In the genomic region with DNA sequence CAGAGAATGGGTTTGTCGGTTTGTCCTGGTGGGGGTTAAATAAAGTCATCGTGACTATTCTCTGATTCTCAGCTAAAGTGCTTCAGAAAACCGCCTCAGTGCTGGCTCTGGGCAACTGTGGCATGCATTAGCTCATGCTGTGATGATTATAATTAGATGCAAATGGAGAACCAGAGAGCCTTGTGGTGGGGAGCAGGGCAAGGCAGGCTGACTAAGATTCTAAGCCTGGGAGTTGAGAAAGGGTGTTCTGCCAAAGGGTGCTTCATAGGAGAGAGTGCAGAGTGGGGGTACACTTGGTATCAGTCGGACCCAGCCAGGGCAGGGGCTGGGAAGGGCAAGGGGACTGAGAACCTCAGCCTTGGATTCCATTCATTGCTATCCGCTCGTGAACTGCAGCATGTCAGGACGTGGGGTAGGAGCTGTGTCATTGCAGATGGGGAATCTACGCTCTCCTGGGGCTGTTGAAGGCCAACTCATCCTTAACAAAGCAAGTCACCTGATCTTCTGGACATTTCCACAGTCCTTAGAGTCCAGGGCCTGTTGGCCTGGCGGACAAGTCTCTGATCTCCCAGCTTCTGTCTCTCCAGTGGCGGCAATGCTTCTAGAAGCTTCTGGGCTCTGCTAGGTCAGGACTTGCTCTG, we compare ENCODE assay signal across 10 mouse cellular contexts. TPM values are rescaled to one million over a fixed set of nuclear protein-coding genes. Genes with fewer than 3 reads are reported as not detected.
DNase-seq lines count a peak whose midpoint lies in the region; ATAC-seq and TF ChIP-seq lines count a peak whose summit lies in the region.
"Had no signal": no experiment of that assay in that cellular context is flagged by ENCODE, and none has a peak within 500 bp of the region (broad histone marks: within the 10 kb centered on the region; RNA-seq: fewer than 3 reads in every experiment).

No protein-coding gene starts in this region.

- peaks cover 14% of the 10 kb centered on the region for H3K36me3 ChIP-seq in heart, embryonic 14.5 days (ENCODE audit: control insufficient read depth, insufficient read depth, low read length)
- H3K36me3 ChIP-seq in midbrain, embryonic 15.5 days (replicated peaks), result no peaks in the 10 kb centered on the region
- H3K36me3 ChIP-seq in midbrain, postnatal 0 days (ENCODE audit: insufficient read depth, low read length), result 0 out of 2 replicates have a peak, but pooled peaks cover 4% of the 10 kb centered on the region
- no peaks in the 10 kb centered on the region; the same call in 1 of the 2 replicates for H3K36me3 ChIP-seq in hindbrain, embryonic 12.5 days
- H3K36me3 ChIP-seq in stomach, embryonic 16.5 days (ENCODE audit: control insufficient read depth, insufficient read depth, low read length), result no peaks in the 10 kb centered on the region
- H3K36me3 ChIP-seq: liver, embryonic 12.5 days had no signal

- peak overlapping the region; percentile 17 to 54; a peak in 1 of 4 replicates for H3K27ac ChIP-seq in heart, embryonic 14.5 days (replicated peaks in 1 of 2; ENCODE audit: control insufficient read depth in 1 of 2, insufficient read depth in 1 of 2, low read depth in 2 of 2, low read length in 2 of 2)
- 0 out of 2 replicates have a peak overlapping the region, but pooled peaks have one; percentile 31 for H3K27ac ChIP-seq in midbrain, embryonic 15.5 days
- H3K27ac ChIP-seq in midbrain, postnatal 0 days (ENCODE audit: low read depth, low read length), result no peak overlapping the region
- H3K27ac ChIP-seq in hindbrain, embryonic 12.5 days, result peak overlapping the region; percentile 53
- peak overlapping the region; percentile 81 for H3K27ac ChIP-seq in stomach, embryonic 16.5 days (ENCODE audit: low read length)

- H3K27me3 ChIP-seq in heart, embryonic 14.5 days (ENCODE audit: control insufficient read depth, insufficient read depth, low read length), result no peaks in the 10 kb centered on the region
- H3K27me3 ChIP-seq in midbrain, embryonic 15.5 days (replicated peaks), result no peaks in the 10 kb centered on the region
- no peaks in the 10 kb centered on the region for H3K27me3 ChIP-seq in midbrain, postnatal 0 days (ENCODE audit: insufficient read depth, low read length)
- H3K27me3 ChIP-seq in hindbrain, embryonic 12.5 days, result no peaks in the 10 kb centered on the region
- no peaks in the 10 kb centered on the region for H3K27me3 ChIP-seq in stomach, embryonic 16.5 days (ENCODE audit: control insufficient read depth, insufficient read depth, low read length)
- H3K27me3 ChIP-seq: liver, embryonic 12.5 days had no signal

- intact Hi-C loops in heart, postnatal 36 days (cut with DNase I), result no loop called here

- TF ChIP-seq CTCF in midbrain, postnatal 0 days (IDR thresholded peaks at IDR 0.05), result no peak

- no peak for DNase-seq in heart, postnatal 36 days
- no peak for DNase-seq in midbrain, postnatal 0 days (ENCODE audit: low spot score)
- DNase-seq in left cerebral cortex, adult 18-20 months (ENCODE audit: low spot score in 2 of 2), result no peak
- DNase-seq in layer of hippocampus, adult 8-10 months (ENCODE audit: low spot score in 2 of 2), result no peak
- DNase-seq: cerebellum, adult 18-20 months had no signal

- no peak overlapping the region for H3K4me2 ChIP-seq in heart, embryonic 14.5 days (ENCODE audit: low read length)
- no peak overlapping the region for H3K4me2 ChIP-seq in midbrain, embryonic 15.5 days
- no peak overlapping the region for H3K4me2 ChIP-seq in midbrain, postnatal 0 days (ENCODE audit: low read depth, low read length, poor library complexity, severe bottlenecking)
- H3K4me2 ChIP-seq in hindbrain, embryonic 12.5 days (replicated peaks), result no peak overlapping the region
- peak overlapping the region; percentile 28; the same call in 1 of the 2 replicates for H3K4me2 ChIP-seq in stomach, embryonic 16.5 days (ENCODE audit: low read depth, low read length)

- no peak overlapping the region for H3K4me3 ChIP-seq in heart, embryonic 14.5 days (ENCODE audit: control insufficient read depth in 1 of 2, insufficient read depth in 1 of 2, low read depth in 1 of 2, low read length in 2 of 2)
- no peak overlapping the region for H3K4me3 ChIP-seq in midbrain, embryonic 15.5 days
- no peak overlapping the region for H3K4me3 ChIP-seq in midbrain, postnatal 0 days (ENCODE audit: low read depth, low read length)
- no peak overlapping the region for H3K4me3 ChIP-seq in hindbrain, embryonic 12.5 days
- H3K4me3 ChIP-seq in stomach, embryonic 16.5 days (replicated peaks; ENCODE audit: low read length), result no peak overlapping the region
- H3K4me3 ChIP-seq: liver, embryonic 12.5 days had no signal

- H3K9me3 ChIP-seq in heart, embryonic 14.5 days (ENCODE audit: control insufficient read depth, low read length), result no peaks in the 10 kb centered on the region
- no peaks in the 10 kb centered on the region for H3K9me3 ChIP-seq in midbrain, embryonic 15.5 days
- H3K9me3 ChIP-seq in midbrain, postnatal 0 days (ENCODE audit: low read length), result no peaks in the 10 kb centered on the region
- H3K9me3 ChIP-seq in hindbrain, embryonic 12.5 days (replicated peaks), result no peaks in the 10 kb centered on the region
- no peaks in the 10 kb centered on the region for H3K9me3 ChIP-seq in stomach, embryonic 16.5 days (replicated peaks; ENCODE audit: control insufficient read depth, low read length)
- H3K9me3 ChIP-seq: liver, embryonic 12.5 days had no signal

- H3K9ac ChIP-seq in heart, embryonic 14.5 days (ENCODE audit: low read length), result peak overlapping the region; percentile 43; the same call in 1 of the 2 replicates
- H3K9ac ChIP-seq in midbrain, embryonic 15.5 days, result no peak overlapping the region
- no peak overlapping the region for H3K9ac ChIP-seq in midbrain, postnatal 0 days (replicated peaks; ENCODE audit: low read length, poor library complexity, severe bottlenecking)
- no peak overlapping the region for H3K9ac ChIP-seq in hindbrain, embryonic 12.5 days
- peak overlapping the region; percentile 54; the same call in 1 of the 2 replicates for H3K9ac ChIP-seq in stomach, embryonic 16.5 days (ENCODE audit: low read length)
- H3K9ac ChIP-seq: liver, embryonic 12.5 days had no signal

- 37% methylated on average over 10 of the region's 10 CpGs for WGBS in heart, embryonic 14.5 days
- 48% methylated on average over 10 of the region's 10 CpGs for WGBS in midbrain, embryonic 15.5 days
- WGBS in midbrain, postnatal 0 days, result 52% methylated on average over 10 of the region's 10 CpGs
- WGBS in hindbrain, embryonic 12.5 days, result 51% methylated on average over 10 of the region's 10 CpGs
- WGBS in stomach, embryonic 16.5 days, result 58% methylated on average over 10 of the region's 10 CpGs

- H3K4me1 ChIP-seq in heart, embryonic 14.5 days (ENCODE audit: control insufficient read depth in 2 of 2, insufficient read depth in 2 of 2, low read length in 2 of 2), result peaks cover 28 to 45% of the 10 kb centered on the region in 2 experiments
- peaks cover 25% of the 10 kb centered on the region for H3K4me1 ChIP-seq in midbrain, embryonic 15.5 days
- no peaks in the 10 kb centered on the region for H3K4me1 ChIP-seq in midbrain, postnatal 0 days (ENCODE audit: insufficient read depth, low read length)
- peaks cover 32% of the 10 kb centered on the region for H3K4me1 ChIP-seq in hindbrain, embryonic 12.5 days
- H3K4me1 ChIP-seq in stomach, embryonic 16.5 days (ENCODE audit: control insufficient read depth, insufficient read depth, low read length), result peaks cover 62% of the 10 kb centered on the region

- ATAC-seq in heart, embryonic 14.5 days (ENCODE audit: insufficient number of reproducible peaks, insufficient read depth, low FRiP score, low read depth), result no peak
- ATAC-seq in midbrain, embryonic 15.5 days (replicated peaks), result peak; percentile 31; the same call in 1 of the 2 replicates
- ATAC-seq in midbrain, postnatal 0 days (ENCODE audit: low FRiP score), result no peak
- ATAC-seq in hindbrain, embryonic 12.5 days (ENCODE audit: low FRiP score), result no peak
- no peak for ATAC-seq in stomach, embryonic 16.5 days (ENCODE audit: insufficient read depth, low FRiP score)
- ATAC-seq: liver, embryonic 12.5 days had no signal

RNA-seq across cellular contexts. Expression of a gene that starts 20.7 kb away (rescaled TPM):
- 18.1 and 25.1 TPM in 2 replicates for polyA plus RNA-seq in heart, embryonic 14.5 days (2014; fragmentation: Nextera tagmentation; extraction: Ambion mirVana)
- total RNA-seq in heart, postnatal 36 days (2021), result 10 to 100 TPM; 22.5 to 26.9 TPM
- polyA plus RNA-seq in midbrain, embryonic 15.5 days (2015; fragmentation: Nextera tagmentation; extraction: Ambion mirVana), result 29.7 and 31.3 TPM in 2 replicates
- total RNA-seq in midbrain, postnatal 0 days (2014; rRNA removed), result 39.5 and 40.9 TPM in 2 replicates
- 17.7 and 18.1 TPM in 2 replicates for polyA plus RNA-seq in midbrain, postnatal 0 days (2015; fragmentation: Nextera tagmentation; extraction: Ambion mirVana)
- 42.2 and 43.8 TPM in 2 replicates for polyA plus RNA-seq in hindbrain, embryonic 12.5 days (2016; fragmentation: Nextera tagmentation; extraction: Ambion mirVana)
- polyA plus RNA-seq in stomach, embryonic 16.5 days (2015; fragmentation: Nextera tagmentation; extraction: Ambion mirVana), result 108 and 139 TPM in 2 replicates
- 10 to 100 TPM; 29.6 to 35.3 TPM for total RNA-seq in left cerebral cortex, adult 18-20 months (2021)
- 10 to 100 TPM; 21.8 to 39.3 (median 32.1) TPM for total RNA-seq in layer of hippocampus, adult 8-10 months (2022)

RNA-seq across cellular contexts. Expression of a gene that starts 49.6 kb away (rescaled TPM):
- 28.7 and 29.7 TPM in 2 replicates for polyA plus RNA-seq in heart, embryonic 14.5 days (2014; fragmentation: Nextera tagmentation; extraction: Ambion mirVana)
- 10 to 100 TPM; 10.1 to 14.3 TPM for total RNA-seq in heart, postnatal 36 days (2021)
- 324 and 330 TPM in 2 replicates for polyA plus RNA-seq in midbrain, embryonic 15.5 days (2015; fragmentation: Nextera tagmentation; extraction: Ambion mirVana)
- 185 and 264 TPM in 2 replicates for total RNA-seq in midbrain, postnatal 0 days (2014; rRNA removed)
- polyA plus RNA-seq in midbrain, postnatal 0 days (2015; fragmentation: Nextera tagmentation; extraction: Ambion mirVana), result 424 and 430 TPM in 2 replicates
- polyA plus RNA-seq in hindbrain, embryonic 12.5 days (2016; fragmentation: Nextera tagmentation; extraction: Ambion mirVana), result 102 and 105 TPM in 2 replicates
- polyA plus RNA-seq in stomach, embryonic 16.5 days (2015; fragmentation: Nextera tagmentation; extraction: Ambion mirVana), result 20.8 and 23.2 TPM in 2 replicates
- 1,000 to 10,000 TPM in 1 of 2 experiments, 100 to 1,000 TPM in 1; 951 to 1,006 TPM for total RNA-seq in left cerebral cortex, adult 18-20 months (2021)
- 100 to 1,000 TPM; 583 to 634 (median 610) TPM for total RNA-seq in layer of hippocampus, adult 8-10 months (2022)

Comparison
In these comparisons a context has a peak if more than half of its experiments do, and no peak if none do; other contexts are left out.
1. H3K9ac ChIP-seq: peak in heart, embryonic 14.5 days (single experiment) and stomach, embryonic 16.5 days (single experiment); none in midbrain, embryonic 15.5 days (single experiment), midbrain, postnatal 0 days (single experiment) and hindbrain, embryonic 12.5 days (single experiment).